Mouse (Mus musculus) cerebral cortex, adult 2 months (tissue): ENCODE measurements around the gene Lmna.

ENCODE experiments used
- WGBS: fragments of 180-500 bp; shearing (Covaris S2); methylation state at CpG from one replicate; pipeline ENCODE4 v1.1.7; 2018; 5-methylcytosine and 5-hydroxymethylcytosine counted together

The Lmna gene

GRCm38 (mm10) chr3:88501366-88502030 is 8.3 kb downstream of the Lmna start:
- 46% methylated on average over 6 of the region's 6 CpGs for WGBS

GRCm38 (mm10) chr3:88500655-88501365 is 8.9 kb downstream of the Lmna start:
- 47% methylated on average over 4 of the region's 4 CpGs for WGBS

GRCm38 (mm10) chr3:88500087-88500486 is 9.7 kb downstream of the Lmna start:
- 61% methylated on average over 7 of the region's 7 CpGs for WGBS

DNA sequence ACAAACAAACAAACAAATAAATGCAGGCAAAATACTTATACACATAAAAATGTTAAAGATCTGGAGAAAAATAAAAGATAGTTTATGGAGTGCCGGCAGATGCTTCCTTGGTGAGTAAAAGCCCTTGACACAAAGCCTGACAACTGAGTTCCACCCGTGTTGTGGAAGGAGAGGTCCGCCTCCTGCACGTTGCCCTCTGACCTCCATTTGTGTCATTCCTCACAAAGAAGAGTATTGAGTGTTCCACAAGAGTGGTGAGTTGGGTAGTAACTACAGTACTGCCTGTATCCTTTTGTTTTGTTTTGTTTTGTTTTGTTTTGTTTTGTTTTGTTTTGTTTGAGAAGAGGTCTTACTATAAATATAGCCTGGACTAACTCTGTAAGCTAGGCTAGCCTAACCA is 10.2 kb downstream of the Lmna start:
- 90% methylated on average over 4 of the region's 4 CpGs for WGBS

DNA sequence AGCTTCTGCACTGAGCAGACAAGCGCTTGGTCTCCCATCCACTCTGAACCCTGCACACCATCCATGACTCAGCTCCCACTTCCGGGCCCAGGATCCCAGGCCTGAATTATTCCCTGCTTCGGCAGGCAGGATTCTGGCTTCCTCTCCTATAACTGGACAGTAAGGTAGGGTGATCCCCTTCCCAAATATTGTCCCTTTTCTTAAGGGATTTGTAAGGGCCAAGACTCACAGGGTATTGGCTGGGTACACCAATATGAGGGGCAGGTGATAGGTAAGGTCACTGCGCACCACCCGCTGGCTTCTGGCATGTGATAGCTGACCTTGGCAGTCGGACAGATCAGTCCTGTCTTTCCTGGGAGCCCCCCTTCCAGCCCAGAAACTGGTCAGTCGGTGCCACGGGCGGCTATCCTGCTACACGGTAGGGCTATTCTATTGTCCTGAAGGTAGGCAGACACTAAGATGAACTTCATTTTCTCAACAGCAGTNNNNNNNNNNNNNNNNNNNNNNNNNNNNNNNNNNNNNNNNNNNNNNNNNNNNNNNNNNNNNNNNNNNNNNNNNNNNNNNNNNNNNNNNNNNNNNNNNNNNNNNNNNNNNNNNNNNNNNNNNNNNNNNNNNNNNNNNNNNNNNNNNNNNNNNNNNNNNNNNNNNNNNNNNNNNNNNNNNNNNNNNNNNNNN is 13.9 kb downstream of the Lmna start:
- WGBS = 72% methylated on average over 10 of the region's 10 CpGs

- WGBS = 47% methylated on average over 9 of the region's 9 CpGs
These were observed 14.7 kb downstream of the Lmna start for GRCm38 (mm10) chr3:88494836-88495628.

- 54% methylated on average over 11 of the region's 11 CpGs for WGBS
These were observed 15.8 kb downstream of the Lmna start for GRCm38 (mm10) chr3:88493706-88494582.

DNA sequence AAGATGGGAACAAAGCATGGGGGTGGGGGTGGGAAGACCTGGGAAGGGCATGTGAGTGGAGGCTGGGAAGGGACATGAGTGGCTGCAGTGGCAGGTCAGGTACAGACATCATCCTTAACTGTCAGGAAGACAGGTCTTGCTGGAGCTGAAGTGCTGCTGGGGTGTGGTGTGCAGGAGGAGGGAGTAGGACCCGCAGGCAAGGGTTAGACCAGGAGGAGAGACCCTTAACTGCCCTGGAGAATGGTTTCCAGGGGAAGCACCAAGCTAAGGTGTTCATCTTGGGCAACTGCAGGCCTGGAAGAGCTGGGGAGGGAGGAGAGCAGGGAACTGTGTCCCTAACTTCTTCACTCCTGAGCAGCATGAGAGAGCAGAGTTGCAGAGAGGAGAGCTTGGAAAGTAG is 22.4 kb downstream of the Lmna start:
- WGBS = 93% methylated on average over 1 of the region's 1 CpGs

DNA sequence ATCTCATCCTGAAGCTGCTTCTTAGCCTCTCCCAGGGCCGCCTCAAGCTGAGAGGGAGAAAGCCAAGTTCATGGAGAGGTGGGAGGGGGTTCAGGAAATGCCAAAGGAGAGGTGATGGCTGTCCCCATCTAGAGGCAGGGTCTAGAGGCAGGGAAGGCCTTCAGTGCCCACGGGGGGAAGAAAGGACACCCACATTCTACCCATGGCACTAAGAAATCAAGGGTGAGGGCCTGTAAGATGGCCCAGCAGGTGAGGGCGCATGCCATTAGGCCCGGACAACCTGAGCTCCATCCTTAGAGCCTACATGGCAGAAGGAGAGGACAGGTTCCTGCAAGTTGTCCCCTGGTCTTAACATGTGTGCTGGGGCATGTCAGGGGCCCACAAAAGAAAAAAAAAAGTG is 22.9 kb downstream of the Lmna start:
- WGBS = 83% methylated on average over 4 of the region's 4 CpGs

DNA sequence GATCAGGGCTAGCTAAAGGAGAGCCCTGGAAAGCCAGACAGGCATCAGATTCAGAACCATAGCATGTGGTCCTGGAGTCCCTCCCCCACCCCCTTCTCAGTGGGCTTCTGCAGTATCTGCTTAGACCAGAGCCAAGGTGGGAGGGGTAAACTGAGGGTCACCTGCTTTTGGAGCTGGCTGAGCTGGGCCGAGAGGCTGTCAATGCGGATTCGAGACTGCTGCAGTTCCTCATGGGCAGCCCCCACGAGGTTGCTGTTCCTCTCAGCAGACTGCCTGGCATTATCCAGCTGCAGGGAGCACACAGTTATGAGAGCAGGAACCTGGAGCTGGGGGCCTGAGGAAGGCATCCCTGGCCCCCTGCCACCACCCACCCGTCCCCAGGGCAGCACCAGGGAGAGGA is 23.7 kb downstream of the Lmna start:
- 79% methylated on average over 5 of the region's 5 CpGs for WGBS

GRCm38 (mm10) chr3:88484597-88485316 is 25.0 kb downstream of the Lmna start:
- 59% methylated on average over 39 of the region's 39 CpGs for WGBS

DNA sequence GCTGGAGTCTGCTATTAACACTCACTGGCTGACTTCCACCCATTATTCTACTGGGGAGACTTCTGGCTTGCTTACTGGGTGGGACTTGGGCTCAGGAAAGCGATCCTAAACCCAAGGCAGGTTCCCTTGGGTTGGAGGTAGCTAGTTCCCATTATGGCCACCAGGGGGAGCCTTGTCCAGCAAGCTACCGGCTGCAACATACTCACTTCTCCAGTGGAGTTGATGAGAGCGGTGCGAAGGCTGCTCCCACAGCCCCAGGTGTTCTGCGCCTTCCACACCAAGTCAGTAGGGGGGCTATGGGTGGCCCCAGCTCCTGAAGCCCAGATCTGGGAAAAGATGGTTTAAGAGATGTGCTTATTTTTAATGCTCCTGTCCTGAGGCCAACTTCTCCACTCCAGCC is 26.1 kb downstream of the Lmna start:
- 14% methylated on average over 5 of the region's 5 CpGs for WGBS

GRCm38 (mm10) chr3:88483141-88483540 is 26.6 kb downstream of the Lmna start:
- 78% methylated on average over 8 of the region's 8 CpGs for WGBS

DNA sequence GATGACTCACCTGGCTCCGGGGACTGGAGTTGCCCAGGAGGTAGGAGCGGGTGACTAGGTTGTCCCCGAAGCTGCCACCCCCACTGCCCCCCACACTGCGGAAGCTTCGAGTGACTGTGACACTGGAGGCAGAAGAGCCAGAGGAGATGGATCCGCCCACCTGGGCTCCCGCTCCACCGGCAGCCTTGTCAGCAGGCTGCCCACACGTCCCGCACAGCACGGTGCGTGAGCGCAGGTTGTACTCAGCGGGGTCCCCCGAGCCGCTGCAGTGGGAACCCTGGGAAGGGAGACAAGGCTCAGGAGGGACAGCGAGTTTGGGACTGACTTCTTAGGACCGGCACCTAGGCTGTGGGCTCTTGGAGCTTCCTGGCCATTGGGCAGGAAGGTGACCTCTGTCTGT is 27.4 kb downstream of the Lmna start:
- WGBS = 43% methylated on average over 18 of the region's 18 CpGs

- WGBS = 55% methylated on average over 8 of the region's 8 CpGs
These were observed 28.2 kb downstream of the Lmna start for GRCm38 (mm10) chr3:88481372-88482040.

- WGBS = 95% methylated on average over 5 of the region's 5 CpGs
These were observed 29.1 kb downstream of the Lmna start for GRCm38 (mm10) chr3:88480679-88481078.

DNA sequence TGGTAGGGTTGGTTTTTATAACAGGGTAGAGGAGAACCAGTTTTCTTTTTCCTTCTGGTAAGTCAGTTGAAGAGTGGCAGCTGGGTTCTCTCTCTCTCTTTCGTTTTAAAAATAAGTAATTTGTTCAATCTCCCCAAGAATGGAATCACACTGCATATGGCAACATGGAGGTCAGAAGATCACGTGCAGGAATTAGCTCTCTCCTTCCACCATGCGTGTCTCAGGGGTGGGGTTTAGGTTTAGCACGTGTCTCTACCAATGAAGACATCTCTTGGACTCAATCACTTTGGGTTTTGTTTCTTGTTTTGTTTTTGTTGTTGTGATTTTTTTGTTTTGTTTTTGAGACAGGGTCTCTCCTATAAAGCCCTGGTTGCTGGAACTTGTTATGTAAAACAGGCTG is 29.9 kb downstream of the Lmna start:
- 77% methylated on average over 4 of the region's 4 CpGs for WGBS

GRCm38 (mm10) chr3:88479163-88479562 is 30.6 kb downstream of the Lmna start:
- WGBS = 53% methylated on average over 3 of the region's 3 CpGs

GRCm38 (mm10) chr3:88477735-88478134 is 32.0 kb downstream of the Lmna start:
- WGBS = 4% methylated on average over 8 of the region's 8 CpGs

DNA sequence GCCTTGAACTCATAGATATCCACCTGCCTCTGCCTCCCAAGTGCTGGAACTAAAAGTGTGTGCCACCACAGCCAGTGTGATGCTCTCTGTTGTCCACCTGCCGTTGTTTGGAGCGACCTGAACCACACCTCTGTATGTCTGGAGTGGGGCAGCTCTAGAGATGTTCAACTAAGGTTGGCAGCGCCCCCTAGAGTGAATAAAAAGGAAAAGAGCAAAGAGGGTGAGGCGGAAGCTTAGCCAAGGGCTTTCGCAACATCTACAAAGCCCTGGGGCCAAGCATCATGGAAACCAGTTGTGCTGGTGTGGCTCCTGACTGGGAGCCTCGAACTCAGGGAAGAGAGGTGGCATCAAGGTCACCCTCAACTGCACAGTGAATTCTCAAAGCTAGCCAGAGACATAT is 33.4 kb downstream of the Lmna start:
- 68% methylated on average over 6 of the region's 6 CpGs for WGBS
